Mouse (Mus musculus) layer of hippocampus, adult 8-10 months (tissue): ENCODE results near the gene Ctnnb1. TPM values are rescaled to one million over a fixed set of nuclear protein-coding genes. Genes with fewer than 3 reads are reported as not detected.
A peak's percentile ranks its signal among the peaks of the same experiment; 100 is the strongest.

Experiments
- DNase-seq, 2 experiments: peaks; one replicate each; pipeline ENCODE4 v3.0.0; 2022; ENCODE audit warnings: low spot score in 2 of 2
- total RNA-seq, 4 experiments: library from RNA; stranded (reverse); gene quantifications; 2 replicates each; pipeline ENCODE4 v1.2.4; 2022

Gene Ctnnb1
- total RNA-seq, 4 experiments from 2014 or later: 528 to 559 (median 551) TPM

GRCm38 (mm10) chr9:120926939-120927606 is 1.9 kb upstream of the Ctnnb1 start:
- no peak for DNase-seq

- DNase-seq: no peak
Measured at GRCm38 (mm10) chr9:120930021-120930420, 1.0 kb downstream of the Ctnnb1 start.

GRCm38 (mm10) chr9:120930811-120931210 is 1.8 kb downstream of the Ctnnb1 start:
- DNase-seq: no peak

- DNase-seq: no peak
Measured at GRCm38 (mm10) chr9:120932371-120932770, 3.4 kb downstream of the Ctnnb1 start.

GRCm38 (mm10) chr9:120932797-120933586 is 4.0 kb downstream of the Ctnnb1 start:
- peak; percentile 88 to 93 for DNase-seq

GRCm38 (mm10) chr9:120933587-120933885 is 4.5 kb downstream of the Ctnnb1 start:
- no peak for DNase-seq

GRCm38 (mm10) chr9:120933886-120934758 is 5.1 kb downstream of the Ctnnb1 start:
- DNase-seq: no peak

GRCm38 (mm10) chr9:120934821-120935633 is 6.0 kb downstream of the Ctnnb1 start:
- DNase-seq: no peak

- DNase-seq: no peak
Measured at GRCm38 (mm10) chr9:120935634-120935922, 6.6 kb downstream of the Ctnnb1 start.

- DNase-seq: peak in 1 of 2 experiments; percentile 56
Measured at GRCm38 (mm10) chr9:120936351-120936750, 7.3 kb downstream of the Ctnnb1 start.

GRCm38 (mm10) chr9:120940858-120941257 is 11.8 kb downstream of the Ctnnb1 start:
- DNase-seq: no peak

GRCm38 (mm10) chr9:120943757-120944156 is 14.7 kb downstream of the Ctnnb1 start:
- DNase-seq: no peak

GRCm38 (mm10) chr9:120944211-120944610 is 15.2 kb downstream of the Ctnnb1 start:
- DNase-seq: no peak

- no peak for DNase-seq
Measured at GRCm38 (mm10) chr9:120946131-120946530, 17.1 kb downstream of the Ctnnb1 start.

GRCm38 (mm10) chr9:120948832-120949231 is 19.8 kb downstream of the Ctnnb1 start:
- DNase-seq: no peak

GRCm38 (mm10) chr9:120950761-120951160 is 21.7 kb downstream of the Ctnnb1 start:
- no peak for DNase-seq

GRCm38 (mm10) chr9:120951947-120952346 is 22.9 kb downstream of the Ctnnb1 start:
- DNase-seq: no peak

GRCm38 (mm10) chr9:120958051-120958450 is 29.0 kb downstream of the Ctnnb1 start:
- no peak for DNase-seq

- DNase-seq: no peak
Measured at GRCm38 (mm10) chr9:120958560-120958959, 29.5 kb downstream of the Ctnnb1 start.

GRCm38 (mm10) chr9:120959225-120959624 is 30.2 kb downstream of the Ctnnb1 start:
- DNase-seq: no peak

- no peak for DNase-seq
Measured at GRCm38 (mm10) chr9:120960611-120961010, 31.6 kb downstream of the Ctnnb1 start.
